Mouse (Mus musculus): Measurements from ENCODE around the gene Babam1.

Babam1 gene

GRCm38 (mm10) chr8:71396639-71397305, at the start of gene Babam1:
Gene Babam1, plus strand, starts transcription at chr8:71396861.
- peak; percentile 94 for DNase-seq (ENCODE audit: low spot score)

DNA sequence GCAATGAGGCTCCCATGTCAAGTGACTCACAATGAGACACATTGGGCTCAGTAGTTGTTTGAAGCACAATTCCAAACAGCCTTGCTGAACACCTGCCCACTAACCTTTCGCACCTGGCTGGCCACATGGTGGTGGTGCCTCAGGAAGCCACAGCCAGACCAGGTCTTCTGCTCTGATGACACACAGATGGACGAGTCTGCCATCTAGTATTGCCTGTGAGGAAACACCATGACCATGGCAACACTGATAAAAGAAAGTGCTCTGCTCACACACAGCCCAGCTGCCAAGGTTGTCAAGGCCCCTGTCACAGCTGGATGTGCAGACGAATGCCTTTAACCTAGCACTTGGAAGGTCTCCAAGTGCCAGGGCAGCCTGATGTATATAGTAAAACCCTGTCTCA, 45.5 kb upstream of the Babam1 start:
- DNase-seq (ENCODE audit: low spot score), result no peak

- DNase-seq (ENCODE audit: low spot score), result no peak
These were observed 45.1 kb upstream of the Babam1 start for GRCm38 (mm10) chr8:71351520-71351919.

DNA sequence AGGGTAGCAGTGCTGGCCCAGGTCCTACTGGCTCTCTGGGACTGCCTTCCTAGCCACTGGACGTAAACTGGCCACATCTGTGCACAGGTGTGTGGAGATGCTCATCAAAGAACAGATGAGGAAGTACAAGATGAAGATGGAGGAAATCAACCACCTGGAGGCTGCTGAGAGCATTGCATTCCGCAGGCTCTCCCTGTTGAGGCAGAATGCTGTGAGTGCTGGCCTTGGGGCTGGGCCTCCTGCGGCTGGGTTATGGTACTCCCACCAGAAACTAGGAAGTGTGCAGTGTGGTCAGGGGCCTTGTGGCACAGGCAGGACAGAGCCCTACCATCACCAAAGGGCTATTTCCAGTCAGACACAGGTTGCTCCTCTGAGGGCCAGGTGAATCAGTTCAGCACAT, 38.6 kb upstream of the Babam1 start:
- no peak for DNase-seq (ENCODE audit: low spot score)

- peak; percentile 89 for DNase-seq (ENCODE audit: low spot score)
These were observed 29.7 kb upstream of the Babam1 start, which contains the start of gene Use1 for GRCm38 (mm10) chr8:71366771-71367528. Gene Use1, plus strand, starts transcription at chr8:71366848.

DNA sequence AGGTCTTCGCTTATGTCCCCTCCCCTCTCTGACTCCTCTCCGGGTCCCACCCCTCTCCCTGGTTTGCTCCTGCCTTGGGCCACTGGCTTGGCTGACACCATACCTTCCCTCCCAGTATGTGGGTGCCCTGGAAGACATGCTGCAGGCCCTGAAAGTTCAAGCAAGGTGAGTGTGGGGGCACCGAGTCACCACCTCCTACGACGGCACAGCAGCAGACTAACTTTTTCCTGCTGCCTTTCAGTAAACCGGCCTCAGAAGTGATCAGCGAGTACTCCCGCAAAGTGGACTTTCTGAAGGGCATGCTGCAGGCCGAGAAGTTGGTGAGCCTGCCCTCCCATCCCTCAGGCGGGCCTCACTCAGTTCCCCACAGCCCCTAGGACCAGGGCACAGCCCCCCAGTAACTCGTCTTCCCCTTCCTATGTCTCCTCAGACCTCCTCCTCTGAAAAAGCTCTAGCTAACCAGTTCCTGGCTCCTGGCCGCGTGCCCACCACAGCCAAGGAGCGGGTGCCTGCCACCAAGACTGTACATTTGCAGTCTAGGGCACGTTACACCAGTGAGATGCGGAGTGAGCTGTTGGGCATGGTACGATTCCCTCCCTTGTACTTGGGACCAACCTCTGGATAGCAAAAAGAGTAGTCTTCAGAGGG, 29.0 kb upstream of the Babam1 start:
- no peak for DNase-seq (ENCODE audit: low spot score)

GRCm38 (mm10) chr8:71368366-71368765, 28.3 kb upstream of the Babam1 start:
- DNase-seq (ENCODE audit: low spot score), result no peak

DNA sequence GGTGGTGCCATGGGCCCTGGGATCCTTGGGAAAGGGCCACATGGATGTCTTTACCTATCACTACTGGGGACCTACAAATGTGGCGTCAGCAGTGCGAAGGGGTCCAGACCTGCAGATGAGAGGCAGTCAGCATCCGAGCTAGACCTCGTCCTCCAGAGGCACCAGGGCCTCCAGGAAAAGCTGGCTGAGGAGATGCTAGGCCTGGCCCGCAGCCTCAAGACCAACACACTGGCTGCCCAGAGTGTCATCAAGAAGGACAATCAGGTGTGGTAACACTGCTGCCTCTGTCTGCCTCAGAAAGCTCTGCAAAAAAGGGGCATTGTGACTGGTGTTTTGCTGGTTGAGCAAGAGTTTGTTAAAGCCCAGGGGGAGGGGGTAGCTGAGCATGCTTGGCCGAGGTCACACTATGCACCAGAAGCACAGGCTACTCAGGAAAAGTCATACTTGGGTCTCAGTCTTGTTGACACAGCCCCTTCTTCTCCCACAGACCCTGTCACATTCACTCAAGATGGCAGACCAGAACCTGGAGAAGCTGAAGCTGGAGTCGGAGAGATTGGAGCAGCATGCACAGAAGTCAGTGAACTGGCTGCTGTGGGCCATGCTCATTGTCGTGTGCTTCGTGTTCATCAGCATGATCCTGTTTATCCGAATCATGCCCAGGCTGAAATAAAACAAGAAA, 27.5 kb upstream of the Babam1 start:
- no peak for DNase-seq (ENCODE audit: low spot score)

DNA sequence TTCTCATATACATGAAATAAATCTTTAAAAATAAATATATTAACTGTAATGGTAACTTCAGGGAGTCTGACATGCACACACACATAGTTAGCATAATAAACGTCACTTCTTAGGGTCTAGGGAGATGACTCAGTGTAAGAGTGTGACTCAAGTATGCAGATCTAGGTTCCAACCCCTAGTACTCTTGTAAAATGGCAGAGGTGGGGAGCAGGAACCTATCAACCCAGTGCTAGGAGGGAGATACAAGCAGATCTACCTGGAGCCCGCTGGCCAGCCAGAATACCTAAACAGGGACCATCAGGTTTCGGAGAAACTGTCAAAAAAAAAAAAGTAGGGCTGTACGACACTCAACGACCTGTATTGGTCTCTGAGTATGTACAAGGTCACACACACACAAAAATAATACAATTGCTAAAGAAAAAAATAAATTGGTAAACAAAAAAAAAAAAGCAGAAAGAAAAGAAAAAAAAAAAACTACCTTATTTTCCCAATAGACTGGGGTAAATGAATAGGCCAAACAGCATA, 25.9 kb upstream of the Babam1 start:
- no peak for DNase-seq (ENCODE audit: low spot score)

DNA sequence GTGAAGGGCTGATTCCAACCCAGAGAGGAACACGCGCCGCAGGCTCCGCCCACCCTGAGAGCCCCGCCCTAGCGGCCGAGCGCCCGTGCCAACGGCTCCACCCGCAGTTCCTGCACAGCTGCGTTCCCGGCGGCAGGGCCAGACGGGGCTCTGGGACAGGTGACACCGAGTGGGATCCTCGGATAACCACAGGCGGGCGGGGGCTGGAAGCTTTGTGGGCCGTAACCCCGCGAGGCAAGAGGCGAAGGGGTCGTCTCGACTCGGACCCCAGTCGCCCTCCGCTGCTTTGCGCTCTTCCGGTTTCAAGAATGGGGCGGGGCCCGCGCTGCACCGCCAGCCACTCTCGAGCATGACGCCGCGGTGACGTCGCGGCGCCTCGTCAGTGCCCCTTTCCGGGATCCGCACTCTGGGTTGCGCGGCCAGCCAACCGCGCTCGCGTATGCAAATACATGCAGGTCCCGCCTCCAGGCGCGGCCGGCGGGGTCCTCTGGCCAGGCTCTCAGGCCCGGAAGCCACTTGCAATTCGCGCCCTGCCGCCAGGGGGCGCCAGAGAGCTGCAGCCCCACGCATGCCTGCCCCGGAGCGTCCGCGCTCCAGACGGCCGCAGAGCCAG, 25.3 kb upstream of the Babam1 start, which contains the start of gene Ocel1:
Gene Ocel1 (plus strand): TSS at position 63 of the 613 bp plus-strand sequence.
- DNase-seq (ENCODE audit: low spot score), result peak; percentile 97

- DNase-seq (ENCODE audit: low spot score), result no peak
These were observed 24.2 kb upstream of the Babam1 start for GRCm38 (mm10) chr8:71372427-71372826.

DNA sequence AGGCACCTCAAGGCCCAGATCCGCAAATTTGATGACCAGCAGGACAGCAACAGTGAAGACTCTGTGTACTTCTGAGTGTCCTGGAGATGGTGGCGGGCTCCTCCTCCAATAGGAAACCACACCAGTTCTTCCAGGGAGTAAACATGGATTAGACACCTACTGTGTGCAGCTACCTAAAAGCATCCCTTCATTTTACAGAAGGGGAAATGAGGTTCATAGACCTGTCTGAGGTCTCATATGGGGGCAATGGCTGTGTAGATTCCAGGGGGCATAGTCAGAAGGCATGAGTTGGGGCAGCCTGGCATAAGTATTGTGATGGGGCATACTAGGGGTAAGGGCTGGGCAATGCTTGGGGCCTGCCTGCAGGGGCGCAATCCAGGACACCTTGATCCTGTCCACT, 23.7 kb upstream of the Babam1 start:
- DNase-seq (ENCODE audit: low spot score), result no peak

GRCm38 (mm10) chr8:71374616-71375206, 21.9 kb upstream of the Babam1 start:
- DNase-seq (ENCODE audit: low spot score), result no peak

DNA sequence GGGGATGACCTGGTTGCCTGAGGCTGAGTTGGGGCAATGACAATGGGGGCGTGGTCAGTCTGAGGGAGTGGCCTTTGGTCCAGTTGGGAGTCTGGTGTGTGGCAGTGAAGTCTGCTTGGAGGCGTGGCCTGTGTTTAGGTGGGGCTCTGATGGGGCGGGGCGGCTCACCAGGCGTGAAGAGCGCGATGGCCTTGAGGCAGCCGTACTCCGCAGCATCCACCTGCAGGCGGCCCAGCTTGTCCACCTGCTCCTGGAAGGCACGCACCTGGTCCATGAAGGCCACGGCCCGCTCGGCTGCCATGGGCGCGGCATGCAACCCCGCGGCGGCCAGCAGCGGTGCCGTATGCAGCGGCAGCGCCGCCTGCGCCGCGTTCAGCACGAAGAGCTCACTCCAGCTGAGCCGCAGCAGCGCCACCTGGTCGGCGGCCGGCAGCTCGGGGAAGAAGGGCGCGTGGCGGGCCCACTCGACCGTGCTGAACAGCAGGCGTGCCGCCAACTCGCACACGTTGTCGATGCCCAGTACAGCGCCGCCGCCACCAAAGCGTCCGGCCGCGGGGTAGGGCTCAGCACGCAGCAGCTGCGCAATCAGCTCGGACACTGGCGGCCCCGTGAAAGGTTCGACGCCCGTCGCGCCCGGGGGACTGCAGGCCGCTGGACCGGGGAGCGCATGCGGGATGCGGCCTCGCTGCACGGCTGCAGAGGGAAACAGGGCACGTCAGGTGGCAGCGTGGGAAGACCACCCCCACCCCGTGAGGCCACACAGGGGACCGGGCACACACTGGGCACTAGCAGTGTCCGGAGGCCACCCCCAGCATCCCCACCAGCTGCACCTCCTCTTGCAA, 20.9 kb upstream of the Babam1 start:
- peak; percentile 52 for DNase-seq (ENCODE audit: low spot score)

- no peak for DNase-seq (ENCODE audit: low spot score)
These were observed 20.1 kb upstream of the Babam1 start for GRCm38 (mm10) chr8:71376423-71377030.

DNA sequence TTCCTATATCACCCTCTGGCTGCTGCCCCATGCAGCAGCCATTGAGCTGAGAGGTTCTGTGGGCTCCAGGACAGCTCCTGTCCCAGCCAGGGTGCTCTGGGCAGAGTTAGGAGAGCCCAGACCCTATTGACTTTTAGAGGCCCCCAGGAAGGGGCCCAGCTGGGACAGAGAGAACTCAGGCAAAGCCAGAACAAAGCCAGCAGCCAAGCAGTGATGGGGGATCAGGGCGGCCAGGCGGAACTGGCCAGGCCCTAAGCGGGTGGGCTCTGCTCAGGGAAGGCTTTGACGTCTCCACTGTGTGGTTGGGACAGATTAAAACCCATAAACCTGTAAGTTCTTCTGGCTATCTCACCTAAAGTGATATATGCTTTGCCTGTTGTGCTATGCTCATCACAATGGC, 17.7 kb upstream of the Babam1 start:
- DNase-seq (ENCODE audit: low spot score), result no peak

DNA sequence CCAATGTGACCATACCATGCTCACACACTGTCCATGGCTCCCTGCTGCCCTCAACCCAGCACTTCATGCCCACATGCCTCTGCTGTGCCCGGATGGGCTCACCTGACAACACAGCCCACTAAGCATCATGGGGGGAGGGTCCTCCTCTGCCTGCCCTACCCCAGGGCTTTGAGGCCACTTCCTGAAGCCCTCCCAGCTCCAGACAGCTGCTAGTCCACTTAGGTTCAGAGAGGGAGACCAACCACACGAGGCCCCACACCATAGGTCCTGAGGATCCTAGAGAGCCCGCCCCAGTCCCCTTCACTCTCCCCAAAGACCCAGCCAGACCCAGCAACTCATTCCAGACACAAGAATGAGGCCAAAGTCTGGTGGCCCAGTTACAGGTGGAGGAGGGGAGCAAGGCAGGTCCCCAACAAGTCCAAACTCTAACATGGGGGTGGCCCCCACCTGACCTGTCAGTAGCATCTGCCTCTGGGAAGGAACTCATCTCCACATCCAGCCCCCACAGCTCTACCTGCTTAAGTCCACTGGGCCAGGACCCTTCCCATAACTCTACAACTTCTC, 17.1 kb upstream of the Babam1 start:
- no peak for DNase-seq (ENCODE audit: low spot score)

- no peak for DNase-seq (ENCODE audit: low spot score)
These were observed 16.2 kb upstream of the Babam1 start for GRCm38 (mm10) chr8:71380178-71381171.
